Mouse (Mus musculus) testis, adult 2 months (tissue): ENCODE measurements around the gene Nkx6-2. TPM values are rescaled to one million over a fixed set of nuclear protein-coding genes. Genes with fewer than 3 reads are reported as not detected.

Experiments
- H3K27ac ChIP-seq: fragments of 200-500 bp; 2 replicates; pipeline ENCODE4 v1.5.1; 2012; ENCODE audit warnings: low read depth, low read length; ENCODE audit not compliant: control insufficient read depth, insufficient read depth
- H3K27me3 ChIP-seq: fragments of 200-500 bp; 2 replicates; pipeline ENCODE4 v1.6.1; 2012; ENCODE audit warnings: mild to moderate bottlenecking, low read length, moderate library complexity; ENCODE audit not compliant: control insufficient read depth, insufficient read depth
- H3K36me3 ChIP-seq: fragments of 200-500 bp; 2 replicates; pipeline ENCODE4 v1.6.1; 2012; ENCODE audit warnings: mild to moderate bottlenecking, low read length; ENCODE audit not compliant: control insufficient read depth, insufficient read depth
- H3K4me1 ChIP-seq: fragments of 200-500 bp; 2 replicates; pipeline ENCODE4 v1.6.1; 2012; ENCODE audit warnings: low read length; ENCODE audit not compliant: control insufficient read depth, insufficient read depth
- H3K4me3 ChIP-seq: fragments of 200-500 bp; 2 replicates; pipeline ENCODE4 v1.5.1; 2012; ENCODE audit warnings: low read depth, mild to moderate bottlenecking, low read length, moderate library complexity, mixed read lengths; ENCODE audit not compliant: control insufficient read depth
- CTCF ChIP-seq: fragments of 200-500 bp; IDR thresholded peaks from 2 replicates; pipeline ENCODE4 v1.5.1; 2012; ENCODE audit warnings: low read depth, mild to moderate bottlenecking, inconsistent platforms, low read length, moderate library complexity; ENCODE audit not compliant: control insufficient read depth, insufficient read depth, insufficient replicate concordance
- POLR2A ChIP-seq: fragments of 200-500 bp; IDR thresholded peaks from 2 replicates; pipeline ENCODE4 v1.6.1; 2012; ENCODE audit warnings: low read depth, mild to moderate bottlenecking, inconsistent platforms, low read length, moderate library complexity; ENCODE audit not compliant: control insufficient read depth
- polyA plus RNA-seq: library from polyadenylated mRNA; depleted of rRNA; stranded (reverse); fragments of >200 nt; gene quantifications from 2 replicates; pipeline ENCODE4 v1.2.3, GENCODE M21; 2012

The Nkx6-2 gene
- polyA plus RNA-seq, 1 experiment, result 14.5 TPM

DNA sequence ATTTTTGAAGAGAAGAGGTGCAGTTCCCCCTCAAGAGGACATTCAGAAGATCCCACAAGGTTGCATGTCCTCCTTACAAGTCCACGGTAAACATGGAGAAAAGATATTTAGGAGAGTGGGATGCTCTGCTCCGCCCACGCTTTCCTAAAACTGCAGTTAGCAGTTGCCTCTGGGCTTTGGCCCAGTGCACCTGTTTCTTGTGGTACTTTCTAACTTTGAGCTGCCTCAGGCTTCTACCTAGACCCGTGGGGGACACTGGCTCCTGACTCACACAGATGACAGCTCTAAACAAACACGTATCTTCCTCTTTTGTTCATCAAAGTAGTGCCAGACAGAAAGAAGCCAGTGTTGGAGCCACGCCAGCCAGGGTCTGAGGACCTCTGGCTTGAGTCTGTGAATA is 16.6 kb downstream of the Nkx6-2 start:
- Histone ChIP-seq H3K27me3 (no peaks in the 10 kb centered on the region), H3K4me3 (no peak overlapping the region)
- no peak for TF ChIP-seq CTCF
- TF ChIP-seq POLR2A, result no peak

DNA sequence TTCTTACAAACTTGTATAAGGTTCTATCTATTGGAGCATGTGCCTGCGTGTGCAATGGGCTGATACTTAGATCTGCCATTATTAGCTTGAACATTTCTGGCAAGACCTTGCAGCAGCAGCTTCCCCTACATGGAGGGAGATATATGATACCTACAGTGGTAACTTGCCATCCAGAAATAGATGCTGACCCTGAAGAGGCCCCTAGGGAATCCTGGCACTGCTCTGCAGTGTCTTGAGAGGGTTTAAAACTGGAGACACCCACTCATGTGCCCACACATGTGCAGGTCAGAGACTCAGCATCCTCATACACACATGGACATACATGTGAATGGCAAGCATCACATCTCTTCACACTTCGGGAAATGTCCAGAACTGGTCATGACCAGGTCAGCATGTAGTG is 18.4 kb downstream of the Nkx6-2 start:
- Histone ChIP-seq H3K36me3 (no peaks in the 10 kb centered on the region), H3K4me3 (no peak overlapping the region), H3K27me3 (no peaks in the 10 kb centered on the region), H3K27ac (no peak overlapping the region), H3K4me1 (no peaks in the 10 kb centered on the region)
- TF ChIP-seq POLR2A (no peak), CTCF (no peak)

More for the DNA sequence above, 16.6 kb downstream of the Nkx6-2 start:
- Histone ChIP-seq H3K36me3 (no peaks in the 10 kb centered on the region), H3K27ac (no peak overlapping the region), H3K4me1 (no peaks in the 10 kb centered on the region)

- no peak overlapping the region for H3K4me3 ChIP-seq
- no peaks in the 10 kb centered on the region for H3K36me3 ChIP-seq
- TF ChIP-seq CTCF (no peak), POLR2A (no peak)
- H3K27ac ChIP-seq, result no peak overlapping the region
- no peaks in the 10 kb centered on the region for H3K4me1 ChIP-seq
- no peaks in the 10 kb centered on the region for H3K27me3 ChIP-seq
Measured at GRCm38 (mm10) chr7:139563425-139563824, 19.2 kb downstream of the Nkx6-2 start.

- H3K4me3 ChIP-seq, result no peak overlapping the region
- TF ChIP-seq CTCF (no peak), POLR2A (no peak)
- H3K27me3 ChIP-seq, result no peaks in the 10 kb centered on the region
- H3K4me1 ChIP-seq, result no peaks in the 10 kb centered on the region
- H3K27ac ChIP-seq, result no peak overlapping the region
- no peaks in the 10 kb centered on the region for H3K36me3 ChIP-seq
Measured at GRCm38 (mm10) chr7:139559659-139560058, 22.9 kb downstream of the Nkx6-2 start.

GRCm38 (mm10) chr7:139556746-139557526 is 25.7 kb downstream of the Nkx6-2 start:
- H3K4me1 ChIP-seq, result no peaks in the 10 kb centered on the region
- H3K27ac ChIP-seq, result no peak overlapping the region

GRCm38 (mm10) chr7:139556331-139556730 is 26.3 kb downstream of the Nkx6-2 start:
- no peaks in the 10 kb centered on the region for H3K4me1 ChIP-seq
- no peak overlapping the region for H3K27ac ChIP-seq
- TF ChIP-seq CTCF (no peak), POLR2A (no peak)
- H3K4me3 ChIP-seq, result no peak overlapping the region
- no peaks in the 10 kb centered on the region for H3K36me3 ChIP-seq
- no peaks in the 10 kb centered on the region for H3K27me3 ChIP-seq

More at GRCm38 (mm10) chr7:139556746-139557526, 25.7 kb downstream of the Nkx6-2 start:
- no peak overlapping the region for H3K4me3 ChIP-seq
- TF ChIP-seq CTCF (no peak), POLR2A (no peak)
- no peaks in the 10 kb centered on the region for H3K36me3 ChIP-seq
- no peaks in the 10 kb centered on the region for H3K27me3 ChIP-seq

DNA sequence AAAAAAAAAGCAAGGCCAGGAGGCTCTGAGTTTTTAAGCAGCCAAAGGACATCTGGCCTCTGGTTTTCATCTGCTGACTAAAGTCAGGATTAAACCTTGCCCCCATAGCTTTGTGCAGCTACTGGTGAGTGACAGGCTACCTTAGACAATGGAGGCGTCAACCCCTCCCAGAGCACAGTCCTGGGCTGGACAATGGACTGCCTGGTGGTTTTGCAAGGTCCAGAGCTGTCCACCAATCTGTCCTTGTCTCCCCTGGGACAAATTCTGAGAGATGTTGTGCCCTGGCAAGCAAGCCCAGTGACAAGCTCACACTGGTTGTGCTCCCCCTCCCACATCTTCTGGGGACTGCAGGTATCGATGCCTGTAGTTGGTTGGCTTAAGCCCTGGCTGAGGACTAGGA is 31.1 kb downstream of the Nkx6-2 start:
- TF ChIP-seq POLR2A (no peak), CTCF (no peak)
- Histone ChIP-seq H3K4me1 (no peaks in the 10 kb centered on the region), H3K4me3 (no peak overlapping the region), H3K27me3 (no peaks in the 10 kb centered on the region), H3K36me3 (no peaks in the 10 kb centered on the region), H3K27ac (no peak overlapping the region)
